Comparison of ENCODE assay signal across 18 mouse cellular contexts in genomic region chr2:20131792-20132191, GRCm38 (mm10).
DNase-seq lines count a peak whose midpoint lies in the region; ATAC-seq lines count a peak whose summit lies in the region.
"Had no signal": no experiment of that assay in that cellular context is flagged by ENCODE, and none has a peak within 500 bp of the region (broad histone marks: within the 10 kb centered on the region; RNA-seq: fewer than 3 reads in every experiment).

No protein-coding gene starts in this region.

- no peak overlapping the region for H3K27ac ChIP-seq in heart, embryonic 10.5 days
- H3K27ac ChIP-seq in kidney, embryonic 15.5 days = no peak overlapping the region
- H3K27ac ChIP-seq in forebrain, embryonic 15.5 days (replicated peaks) = no peak overlapping the region
- H3K27ac ChIP-seq: embryonic facial prominence, embryonic 15.5 days; forebrain, embryonic 12.5 days; hindbrain, embryonic 14.5 days; limb, embryonic 13.5 days; liver, embryonic 15.5 days; midbrain, embryonic 15.5 days had no signal

- H3K36me3 ChIP-seq in heart, embryonic 10.5 days = no peaks in the 10 kb centered on the region
- no peaks in the 10 kb centered on the region for H3K36me3 ChIP-seq in kidney, embryonic 15.5 days
- no peaks in the 10 kb centered on the region for H3K36me3 ChIP-seq in forebrain, embryonic 15.5 days
- H3K36me3 ChIP-seq: embryonic facial prominence, embryonic 15.5 days; forebrain, embryonic 12.5 days; limb, embryonic 13.5 days; liver, embryonic 15.5 days; midbrain, embryonic 15.5 days had no signal

- DNase-seq in heart, postnatal 10 days = peak; percentile 4 to 12
- no peak for DNase-seq in heart, embryonic 10.5 days (ENCODE audit: low spot score)
- DNase-seq in lung, postnatal 36 days = peak; percentile 0
- no peak for DNase-seq in lung, postnatal 4 days
- no peak for DNase-seq in spleen, adult 12 weeks (ENCODE audit: low spot score)
- DNase-seq: adrenal gland, postnatal 25 days; cerebellum, postnatal 10 days; heart, postnatal 14 days; right cerebral cortex, postnatal 14 days; thymus, postnatal 4 days had no signal

- ATAC-seq in kidney, embryonic 15.5 days (replicated peaks; ENCODE audit: low FRiP score) = peak; percentile 52; the same call in 1 of the 2 replicates
- ATAC-seq in forebrain, embryonic 15.5 days (replicated peaks) = no peak
- ATAC-seq: midbrain, embryonic 15.5 days had no signal

- no peaks in the 10 kb centered on the region for H3K9me3 ChIP-seq in heart, embryonic 10.5 days
- H3K9me3 ChIP-seq in kidney, embryonic 15.5 days (replicated peaks) = no peaks in the 10 kb centered on the region
- H3K9me3 ChIP-seq in forebrain, embryonic 15.5 days = no peaks in the 10 kb centered on the region
- H3K9me3 ChIP-seq: embryonic facial prominence, embryonic 15.5 days; forebrain, embryonic 12.5 days; limb, embryonic 13.5 days; liver, embryonic 15.5 days; midbrain, embryonic 15.5 days had no signal

- no peak overlapping the region for H3K4me3 ChIP-seq in heart, embryonic 10.5 days
- H3K4me3 ChIP-seq in kidney, embryonic 15.5 days (replicated peaks) = no peak overlapping the region
- H3K4me3 ChIP-seq in forebrain, embryonic 15.5 days = no peak overlapping the region
- H3K4me3 ChIP-seq: embryonic facial prominence, embryonic 15.5 days; forebrain, embryonic 12.5 days; limb, embryonic 13.5 days; liver, embryonic 15.5 days; midbrain, embryonic 15.5 days had no signal

- no peak overlapping the region for H3K9ac ChIP-seq in kidney, embryonic 15.5 days
- no peak overlapping the region for H3K9ac ChIP-seq in forebrain, embryonic 15.5 days (replicated peaks)
- H3K9ac ChIP-seq: embryonic facial prominence, embryonic 15.5 days; forebrain, embryonic 12.5 days; hindbrain, embryonic 14.5 days; limb, embryonic 13.5 days; liver, embryonic 15.5 days; midbrain, embryonic 15.5 days had no signal

- WGBS in heart, embryonic 10.5 days = 35% methylated on average over 2 of the region's 2 CpGs
- 10% methylated on average over 2 of the region's 2 CpGs for WGBS in kidney, embryonic 15.5 days
- 24% methylated on average over 2 of the region's 2 CpGs for WGBS in forebrain, embryonic 15.5 days

- intact Hi-C loops in heart, postnatal 10 days (cut with DNase I) = loop anchor here (5.0 kb wide), 1 partner anchor 361 kb away; no protein-coding TSS in a partner anchor

- H3K27me3 ChIP-seq in heart, embryonic 10.5 days (ENCODE audit: insufficient read depth, poor library complexity, severe bottlenecking) = no peaks in the 10 kb centered on the region
- no peaks in the 10 kb centered on the region for H3K27me3 ChIP-seq in kidney, embryonic 15.5 days
- H3K27me3 ChIP-seq in forebrain, embryonic 15.5 days = no peaks in the 10 kb centered on the region
- H3K27me3 ChIP-seq: embryonic facial prominence, embryonic 15.5 days; forebrain, embryonic 12.5 days; limb, embryonic 13.5 days; liver, embryonic 15.5 days; midbrain, embryonic 15.5 days had no signal

- no peak overlapping the region for H3K4me2 ChIP-seq in kidney, embryonic 15.5 days
- H3K4me2 ChIP-seq in forebrain, embryonic 15.5 days (replicated peaks) = no peak overlapping the region
- H3K4me2 ChIP-seq: embryonic facial prominence, embryonic 15.5 days; forebrain, embryonic 12.5 days; hindbrain, embryonic 14.5 days; limb, embryonic 13.5 days; liver, embryonic 15.5 days; midbrain, embryonic 15.5 days had no signal

- peaks cover 10% of the 10 kb centered on the region for H3K4me1 ChIP-seq in heart, embryonic 10.5 days
- H3K4me1 ChIP-seq in kidney, embryonic 15.5 days = peaks cover under 1% of the 10 kb centered on the region; the same call in 1 of the 2 replicates
- no peaks in the 10 kb centered on the region for H3K4me1 ChIP-seq in forebrain, embryonic 15.5 days
- H3K4me1 ChIP-seq: embryonic facial prominence, embryonic 15.5 days; forebrain, embryonic 12.5 days; limb, embryonic 13.5 days; liver, embryonic 15.5 days; midbrain, embryonic 15.5 days had no signal

Comparison
In these comparisons a context has a peak if more than half of its experiments do, and no peak if none do; other contexts are left out.
1. DNase-seq: peak in heart, postnatal 10 days (2 of 2) and lung, postnatal 36 days (single experiment); none in heart, embryonic 10.5 days (single experiment), lung, postnatal 4 days (0 of 2) and spleen, adult 12 weeks (single experiment).